Mouse (Mus musculus): ENCODE measurements at regions not wholly inside any gene's neighbourhood (a gene's known extent, or its start where the extent isn't known, plus 50 kb on each side); places are given as distances from the start of the nearest gene placed in this dataset.

DNA sequence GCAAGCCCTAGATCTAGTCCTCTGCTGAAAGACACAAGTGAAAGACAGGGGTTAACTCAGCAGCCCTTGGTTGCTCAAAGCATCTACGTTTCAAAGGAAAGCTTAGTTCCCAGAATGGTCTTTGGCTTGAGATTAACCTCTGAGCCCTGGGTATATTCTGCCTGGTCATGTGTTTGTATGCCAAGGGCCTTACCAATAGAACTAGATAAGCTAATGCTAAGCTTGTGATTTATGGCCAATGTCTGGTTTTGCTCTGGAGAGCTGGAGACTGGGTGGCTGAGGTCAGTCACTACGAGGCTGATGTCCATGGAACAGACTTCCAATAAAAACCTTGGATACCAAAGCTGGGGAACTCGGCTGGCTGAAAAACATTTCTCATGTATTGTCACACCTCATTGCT, 58.1 kb upstream of the Ankrd55 start:
- no peak for TF ChIP-seq CTCF (IDR thresholded peaks at IDR 0.05; ENCODE audit: control insufficient read depth, insufficient read depth, low read length)
- no peak for TF ChIP-seq POLR2A (IDR thresholded peaks at IDR 0.05; ENCODE audit: borderline replicate concordance, control insufficient read depth, low read depth, low read length)
- no peak overlapping the region for H3K27ac ChIP-seq (ENCODE audit: control insufficient read depth, insufficient read depth, low read depth, low read length, poor library complexity)
- H3K4me1 ChIP-seq (ENCODE audit: control insufficient read depth, insufficient read depth, low read length), result no peaks in the 10 kb centered on the region
- 83% methylated on average over 3 of the region's 3 CpGs for WGBS
- H3K4me3 ChIP-seq (replicated peaks; ENCODE audit: control insufficient read depth, low read depth, low read length), result no peak overlapping the region

DNA sequence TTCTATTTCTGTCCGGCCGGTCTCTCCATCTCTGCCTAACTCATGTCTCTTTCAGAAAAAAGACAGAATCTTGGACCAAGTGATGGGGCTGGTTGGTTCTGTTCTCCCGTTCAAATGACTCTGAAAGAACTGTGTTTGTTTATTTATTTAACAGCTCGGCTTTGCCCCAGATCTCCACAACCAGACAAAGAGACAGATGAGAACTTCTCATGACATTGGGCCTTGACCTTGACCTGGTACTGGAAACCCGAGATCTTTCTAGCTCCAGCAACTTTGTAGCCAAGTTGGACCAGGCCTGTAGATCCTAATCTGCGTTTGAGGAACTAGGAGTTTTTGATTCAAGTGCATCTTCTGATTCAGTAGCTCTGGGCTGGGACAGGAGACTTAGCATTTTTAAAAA, 53.6 kb upstream of the Ankrd55 start:
- WGBS, result 87% methylated on average over 6 of the region's 6 CpGs
- TF ChIP-seq POLR2A (IDR thresholded peaks at IDR 0.05; ENCODE audit: borderline replicate concordance, control insufficient read depth, low read depth, low read length) (no peak), CTCF (IDR thresholded peaks at IDR 0.05; ENCODE audit: control insufficient read depth, insufficient read depth, low read length) (no peak)
- no peaks in the 10 kb centered on the region for H3K4me1 ChIP-seq (ENCODE audit: control insufficient read depth, insufficient read depth, low read length)
- no peak overlapping the region for H3K27ac ChIP-seq (ENCODE audit: control insufficient read depth, insufficient read depth, low read depth, low read length, poor library complexity)
- no peak overlapping the region for H3K4me3 ChIP-seq (replicated peaks; ENCODE audit: control insufficient read depth, low read depth, low read length)

DNA sequence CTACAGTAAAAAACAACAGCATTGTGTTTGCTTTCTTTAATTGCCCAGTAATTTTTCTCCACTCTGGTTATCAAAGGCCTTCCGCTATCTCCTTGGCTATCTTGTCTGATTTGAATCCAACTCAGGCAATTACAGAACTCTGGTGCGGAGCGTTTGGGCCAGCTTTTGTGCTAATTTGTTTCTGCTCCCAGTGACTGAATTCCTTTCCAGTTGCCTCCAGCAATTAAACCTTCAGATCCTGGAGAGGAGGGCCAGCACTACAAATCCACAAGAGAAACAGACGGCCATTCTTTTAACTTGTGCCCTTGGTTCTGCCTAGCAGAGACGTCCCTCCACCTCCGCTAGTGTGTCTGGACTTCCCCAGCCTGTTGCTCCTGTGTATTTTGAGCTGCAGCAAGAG, 51.3 kb upstream of the Ankrd55 start:
- H3K4me1 ChIP-seq (ENCODE audit: control insufficient read depth, insufficient read depth, low read length), result no peaks in the 10 kb centered on the region
- WGBS, result 82% methylated on average over 6 of the region's 6 CpGs
- TF ChIP-seq CTCF (IDR thresholded peaks at IDR 0.05; ENCODE audit: control insufficient read depth, insufficient read depth, low read length) (no peak), POLR2A (IDR thresholded peaks at IDR 0.05; ENCODE audit: borderline replicate concordance, control insufficient read depth, low read depth, low read length) (no peak)
- H3K27ac ChIP-seq (ENCODE audit: control insufficient read depth, insufficient read depth, low read depth, low read length, poor library complexity), result no peak overlapping the region
- H3K4me3 ChIP-seq (replicated peaks; ENCODE audit: control insufficient read depth, low read depth, low read length), result no peak overlapping the region

DNA sequence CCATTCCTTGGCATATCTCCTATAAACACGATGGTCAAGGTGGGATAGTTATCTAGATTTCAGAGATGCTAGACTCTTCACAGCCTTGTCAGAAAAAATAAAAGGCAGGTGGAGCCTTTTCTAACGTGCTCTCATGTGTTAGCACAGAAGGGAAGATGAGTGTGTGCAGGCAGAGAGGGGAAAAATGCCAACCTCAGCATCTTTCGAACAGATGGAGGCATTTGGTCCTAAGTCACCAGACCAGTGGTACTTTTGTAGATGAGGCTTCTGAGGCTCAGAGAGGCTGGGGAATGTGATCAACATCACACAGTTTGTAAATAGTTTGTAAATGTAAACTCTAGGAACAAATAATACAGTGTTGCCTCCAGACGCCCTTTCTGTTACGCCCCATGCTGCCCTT, 50.9 kb upstream of the Ankrd55 start:
- WGBS, result 80% methylated on average over 5 of the region's 5 CpGs
- H3K27ac ChIP-seq (ENCODE audit: control insufficient read depth, insufficient read depth, low read depth, low read length, poor library complexity), result no peak overlapping the region
- no peak for TF ChIP-seq POLR2A (IDR thresholded peaks at IDR 0.05; ENCODE audit: borderline replicate concordance, control insufficient read depth, low read depth, low read length)
- TF ChIP-seq CTCF (IDR thresholded peaks at IDR 0.05; ENCODE audit: control insufficient read depth, insufficient read depth, low read length), result no peak
- H3K4me1 ChIP-seq (ENCODE audit: control insufficient read depth, insufficient read depth, low read length), result no peaks in the 10 kb centered on the region
- no peak overlapping the region for H3K4me3 ChIP-seq (replicated peaks; ENCODE audit: control insufficient read depth, low read depth, low read length)

DNA sequence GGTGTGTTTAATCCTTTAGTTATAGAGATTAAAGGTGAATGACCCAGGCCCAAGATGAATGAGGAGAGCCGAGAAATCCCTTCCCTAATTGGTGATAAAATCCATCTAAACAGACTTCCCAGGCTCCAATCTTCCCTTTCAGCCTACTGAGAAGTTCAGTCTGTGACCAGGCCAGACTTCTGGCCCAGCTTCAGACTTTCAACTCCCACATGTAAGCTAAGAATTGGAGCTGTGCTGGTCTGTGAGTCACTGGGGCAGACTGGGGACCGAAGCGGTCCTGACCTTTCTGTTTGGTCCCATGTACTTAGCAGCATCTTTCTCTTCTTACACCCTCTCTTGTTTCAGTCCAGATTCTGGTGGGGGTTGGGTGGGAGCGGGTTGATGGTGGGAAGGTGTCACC, 50.3 kb upstream of the Ankrd55 start:
- Histone ChIP-seq H3K4me1 (ENCODE audit: control insufficient read depth, insufficient read depth, low read length) (no peaks in the 10 kb centered on the region), H3K27ac (ENCODE audit: control insufficient read depth, insufficient read depth, low read depth, low read length, poor library complexity) (no peak overlapping the region), H3K4me3 (replicated peaks; ENCODE audit: control insufficient read depth, low read depth, low read length) (no peak overlapping the region)
- WGBS, result 80% methylated on average over 4 of the region's 4 CpGs
- TF ChIP-seq CTCF (IDR thresholded peaks at IDR 0.05; ENCODE audit: control insufficient read depth, insufficient read depth, low read length), result no peak
- TF ChIP-seq POLR2A (IDR thresholded peaks at IDR 0.05; ENCODE audit: borderline replicate concordance, control insufficient read depth, low read depth, low read length), result no peak
